Mouse (Mus musculus) neural tube, embryonic 12.5 days (tissue): Measurements from ENCODE around the gene Galntl6. TPM values are rescaled to one million over a fixed set of nuclear protein-coding genes. Genes with fewer than 3 reads are reported as not detected.

Source experiments
- ATAC-seq: fragments of 200-750 bp; cut with Nextera tagmentation; 2 replicates; pipeline ENCODE4 v1.8.0; 2017; ENCODE audit warnings: low read depth, mild to moderate bottlenecking, moderate TSS enrichment, moderate library complexity; ENCODE audit not compliant: low FRiP score
- H3K27ac ChIP-seq: fragments of 300-500 bp; sonication (generic); 2 replicates; pipeline ENCODE4 v1.5.1; 2016
- H3K27me3 ChIP-seq: fragments of 300-500 bp; sonication (generic); replicated peaks from 2 replicates; pipeline ENCODE4 v1.6.1; 2016; ENCODE audit warnings: mild to moderate bottlenecking
- H3K36me3 ChIP-seq: fragments of 300-500 bp; sonication (generic); 2 replicates; pipeline ENCODE4 v1.6.1; 2016; ENCODE audit warnings: mild to moderate bottlenecking
- H3K4me1 ChIP-seq: fragments of 300-500 bp; sonication (generic); 2 replicates; pipeline ENCODE4 v1.6.1; 2016
- H3K4me2 ChIP-seq: fragments of 300-500 bp; sonication (generic); replicated peaks from 2 replicates; pipeline ENCODE4 v1.6.1; 2016; ENCODE audit warnings: mild to moderate bottlenecking
- H3K4me3 ChIP-seq: fragments of 300-500 bp; sonication (generic); 2 replicates; pipeline ENCODE4 v1.5.1; 2016
- H3K9ac ChIP-seq: fragments of 300-500 bp; sonication (generic); 2 replicates; pipeline ENCODE4 v1.6.1; 2016; ENCODE audit warnings: mild to moderate bottlenecking
- H3K9me3 ChIP-seq: fragments of 300-500 bp; sonication (generic); 2 replicates; pipeline ENCODE4 v1.6.1; 2016; ENCODE audit warnings: mild to moderate bottlenecking
- WGBS: fragments of 180-500 bp; shearing (Covaris S2); methylation state at CpG from one replicate; pipeline ENCODE4 v1.1.7; 2016; 5-methylcytosine and 5-hydroxymethylcytosine counted together
- polyA plus RNA-seq: library from polyadenylated mRNA; unstranded; fragments of >200 nt; fragmentation: Nextera tagmentation; extraction: Ambion mirVana; gene quantifications from 2 replicates; pipeline ENCODE4 v1.2.1, GENCODE M21; 2016

The Galntl6 gene
- polyA plus RNA-seq, 1 experiment from 2014 or later: 6.2 TPM

- no peak for ATAC-seq
- H3K9ac ChIP-seq: no peak overlapping the region
- no peaks in the 10 kb centered on the region for H3K9me3 ChIP-seq
- no peaks in the 10 kb centered on the region for H3K4me1 ChIP-seq
- H3K4me2 ChIP-seq: no peak overlapping the region
- no peaks in the 10 kb centered on the region for H3K27me3 ChIP-seq
- no peak overlapping the region for H3K27ac ChIP-seq
- H3K36me3 ChIP-seq: no peaks in the 10 kb centered on the region
- 68% methylated on average over 3 of the region's 3 CpGs for WGBS
- H3K4me3 ChIP-seq: no peak overlapping the region
Measured at GRCm38 (mm10) chr8:58396500-58396899, 515.9 kb downstream of the Galntl6 start.

- 66% methylated on average over 1 of the region's 1 CpGs for WGBS
- Histone ChIP-seq H3K36me3 (no peaks in the 10 kb centered on the region), H3K27ac (no peak overlapping the region), H3K9ac (no peak overlapping the region), H3K4me3 (no peak overlapping the region), H3K27me3 (no peaks in the 10 kb centered on the region), H3K4me2 (no peak overlapping the region), H3K4me1 (no peaks in the 10 kb centered on the region), H3K9me3 (no peaks in the 10 kb centered on the region)
- ATAC-seq: no peak
Measured at GRCm38 (mm10) chr8:58395879-58396278, 516.6 kb downstream of the Galntl6 start.

- no peaks in the 10 kb centered on the region for H3K9me3 ChIP-seq
- ATAC-seq: no peak
Measured at GRCm38 (mm10) chr8:58372389-58372788, 540.1 kb downstream of the Galntl6 start.

GRCm38 (mm10) chr8:58371979-58372378 lies 540.5 kb downstream of the Galntl6 start:
- no peak overlapping the region for H3K4me2 ChIP-seq
- H3K4me3 ChIP-seq: no peak overlapping the region
- no peaks in the 10 kb centered on the region for H3K36me3 ChIP-seq
- H3K27ac ChIP-seq: no peak overlapping the region
- H3K9me3 ChIP-seq: no peaks in the 10 kb centered on the region
- no peak for ATAC-seq
- no peaks in the 10 kb centered on the region for H3K4me1 ChIP-seq
- no peaks in the 10 kb centered on the region for H3K27me3 ChIP-seq
- WGBS: 88% methylated on average over 10 of the region's 10 CpGs
- H3K9ac ChIP-seq: no peak overlapping the region

More at GRCm38 (mm10) chr8:58372389-58372788, 540.1 kb downstream of the Galntl6 start:
- no peak overlapping the region for H3K4me2 ChIP-seq
- no peaks in the 10 kb centered on the region for H3K36me3 ChIP-seq
- H3K4me3 ChIP-seq: no peak overlapping the region
- H3K27ac ChIP-seq: no peak overlapping the region
- H3K27me3 ChIP-seq: no peaks in the 10 kb centered on the region
- H3K9ac ChIP-seq: no peak overlapping the region
- 66% methylated on average over 2 of the region's 2 CpGs for WGBS
- H3K4me1 ChIP-seq: no peaks in the 10 kb centered on the region

- Histone ChIP-seq H3K4me3 (no peak overlapping the region), H3K27me3 (no peaks in the 10 kb centered on the region), H3K9me3 (no peaks in the 10 kb centered on the region), H3K4me2 (no peak overlapping the region), H3K4me1 (no peaks in the 10 kb centered on the region), H3K9ac (no peak overlapping the region), H3K27ac (no peak overlapping the region), H3K36me3 (no peaks in the 10 kb centered on the region)
- no peak for ATAC-seq
- 71% methylated on average over 1 of the region's 1 CpGs for WGBS
Measured at GRCm38 (mm10) chr8:58331151-58331550, 581.3 kb downstream of the Galntl6 start.

GRCm38 (mm10) chr8:58313482-58313881 lies 599.0 kb downstream of the Galntl6 start:
- Histone ChIP-seq H3K4me2 (no peak overlapping the region), H3K4me1 (no peaks in the 10 kb centered on the region), H3K9ac (no peak overlapping the region), H3K27ac (no peak overlapping the region), H3K9me3 (no peaks in the 10 kb centered on the region), H3K27me3 (no peaks in the 10 kb centered on the region), H3K36me3 (no peaks in the 10 kb centered on the region), H3K4me3 (no peak overlapping the region)
- 88% methylated on average over 2 of the region's 2 CpGs for WGBS
- ATAC-seq: no peak

GRCm38 (mm10) chr8:58291487-58291886 lies 621.0 kb downstream of the Galntl6 start:
- Histone ChIP-seq H3K27me3 (no peaks in the 10 kb centered on the region), H3K4me2 (no peak overlapping the region)

GRCm38 (mm10) chr8:58290080-58290479 lies 622.4 kb downstream of the Galntl6 start:
- no peaks in the 10 kb centered on the region for H3K9me3 ChIP-seq

More at GRCm38 (mm10) chr8:58291487-58291886, 621.0 kb downstream of the Galntl6 start:
- no peak for ATAC-seq
- Histone ChIP-seq H3K9me3 (no peaks in the 10 kb centered on the region), H3K36me3 (no peaks in the 10 kb centered on the region), H3K9ac (no peak overlapping the region), H3K4me1 (no peaks in the 10 kb centered on the region), H3K4me3 (no peak overlapping the region), H3K27ac (no peak overlapping the region)
- 68% methylated on average over 4 of the region's 4 CpGs for WGBS

GRCm38 (mm10) chr8:58265485-58265884 lies 647.0 kb downstream of the Galntl6 start:
- Histone ChIP-seq H3K4me3 (no peak overlapping the region), H3K4me1 (no peaks in the 10 kb centered on the region), H3K4me2 (no peak overlapping the region), H3K9me3 (no peaks in the 10 kb centered on the region), H3K27ac (no peak overlapping the region), H3K36me3 (no peaks in the 10 kb centered on the region), H3K9ac (no peak overlapping the region), H3K27me3 (no peaks in the 10 kb centered on the region)
- no peak for ATAC-seq
- WGBS: 76% methylated on average over 2 of the region's 2 CpGs

More at GRCm38 (mm10) chr8:58290080-58290479, 622.4 kb downstream of the Galntl6 start:
- no peak overlapping the region for H3K4me2 ChIP-seq
- no peak overlapping the region for H3K4me3 ChIP-seq
- no peaks in the 10 kb centered on the region for H3K36me3 ChIP-seq
- H3K27me3 ChIP-seq: no peaks in the 10 kb centered on the region
- no peak for ATAC-seq
- no peaks in the 10 kb centered on the region for H3K4me1 ChIP-seq
- H3K9ac ChIP-seq: no peak overlapping the region
- no peak overlapping the region for H3K27ac ChIP-seq

GRCm38 (mm10) chr8:58258577-58259315 lies 653.7 kb downstream of the Galntl6 start:
- no peak overlapping the region for H3K4me2 ChIP-seq
- H3K9ac ChIP-seq: no peak overlapping the region
- no peaks in the 10 kb centered on the region for H3K27me3 ChIP-seq
- H3K36me3 ChIP-seq: no peaks in the 10 kb centered on the region
- H3K9me3 ChIP-seq: no peaks in the 10 kb centered on the region
- no peak overlapping the region for H3K27ac ChIP-seq
- ATAC-seq: no peak
- 79% methylated on average over 2 of the region's 2 CpGs for WGBS
- H3K4me3 ChIP-seq: no peak overlapping the region
- H3K4me1 ChIP-seq: no peaks in the 10 kb centered on the region

GRCm38 (mm10) chr8:58253620-58254019 lies 658.8 kb downstream of the Galntl6 start:
- Histone ChIP-seq H3K27ac (no peak overlapping the region), H3K4me1 (no peaks in the 10 kb centered on the region), H3K4me2 (no peak overlapping the region), H3K9ac (no peak overlapping the region), H3K27me3 (no peaks in the 10 kb centered on the region), H3K9me3 (no peaks in the 10 kb centered on the region), H3K4me3 (no peak overlapping the region), H3K36me3 (no peaks in the 10 kb centered on the region)
- ATAC-seq: no peak
- WGBS: 51% methylated on average over 1 of the region's 1 CpGs

GRCm38 (mm10) chr8:58244830-58245229 lies 667.6 kb downstream of the Galntl6 start:
- Histone ChIP-seq H3K9me3 (no peaks in the 10 kb centered on the region), H3K9ac (no peak overlapping the region), H3K4me1 (no peaks in the 10 kb centered on the region), H3K27ac (no peak overlapping the region), H3K27me3 (no peaks in the 10 kb centered on the region), H3K36me3 (no peaks in the 10 kb centered on the region), H3K4me3 (no peak overlapping the region), H3K4me2 (no peak overlapping the region)
- whole genome bisulfite sequencing: 87% methylated on average over 3 of the region's 3 CpGs
- ATAC-seq: no peak

- Histone ChIP-seq H3K4me2 (no peak overlapping the region), H3K27me3 (no peaks in the 10 kb centered on the region), H3K27ac (no peak overlapping the region), H3K9ac (no peak overlapping the region), H3K36me3 (no peaks in the 10 kb centered on the region), H3K4me1 (no peaks in the 10 kb centered on the region), H3K9me3 (no peaks in the 10 kb centered on the region), H3K4me3 (no peak overlapping the region)
- 26% methylated on average over 2 of the region's 2 CpGs for WGBS
- ATAC-seq: no peak
Measured at GRCm38 (mm10) chr8:58234220-58234619, 678.2 kb downstream of the Galntl6 start.
